Mouse (Mus musculus) brain, embryonic 14.5 days (tissue): ENCODE results near the gene Slmap.

ENCODE experiments used
- CTCF ChIP-seq: fragments of 200-500 bp; IDR thresholded peaks from 2 replicates; pipeline ENCODE4 v1.5.1; 2012; ENCODE audit warnings: inconsistent platforms, mild to moderate bottlenecking, moderate library complexity, borderline replicate concordance; ENCODE audit not compliant: insufficient read depth, insufficient read length; ENCODE audit errors: extremely low read depth
- POLR2A ChIP-seq: fragments of 200-500 bp; IDR thresholded peaks from 2 replicates; pipeline ENCODE4 v1.6.1; 2012; ENCODE audit warnings: mild to moderate bottlenecking, inconsistent platforms, borderline replicate concordance; ENCODE audit not compliant: poor library complexity, insufficient read depth, insufficient read length, severe bottlenecking; ENCODE audit errors: extremely low read depth

DNA sequence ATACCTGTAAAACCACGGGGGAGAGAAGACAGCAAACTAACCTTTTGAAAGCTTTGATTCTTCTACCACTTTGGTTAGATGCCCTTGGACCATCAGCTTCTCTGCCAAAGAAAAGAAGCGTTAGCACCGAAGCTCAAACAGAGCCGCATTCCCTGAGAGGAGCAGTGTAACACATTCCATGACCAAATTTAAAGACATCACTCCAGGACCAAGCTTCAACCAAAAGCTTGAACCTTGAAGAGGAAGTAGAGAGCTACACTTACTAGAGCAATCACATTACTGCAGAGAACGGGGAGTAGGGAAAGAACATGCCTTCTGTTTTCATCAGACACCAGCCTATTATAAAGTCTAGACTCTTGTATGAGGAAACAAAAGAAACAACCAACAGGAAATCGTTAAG, 92.2 kb downstream of the Slmap start:
- TF ChIP-seq CTCF, result no peak
- TF ChIP-seq POLR2A, result no peak
